Mouse (Mus musculus) erythroid progenitor cell, adult 5-6 weeks (primary cell): ENCODE results near the gene Pkm. TPM values are rescaled to one million over a fixed set of nuclear protein-coding genes. Genes with fewer than 3 reads are reported as not detected.

Source experiments
- ATAC-seq: replicated peaks from 2 replicates; pipeline ENCODE4 v1.8.0; 2016; ENCODE audit warnings: moderate number of reproducible peaks, mild to moderate bottlenecking, moderate TSS enrichment, inconsistent platforms; ENCODE audit not compliant: poor library complexity, low FRiP score, severe bottlenecking
- total RNA-seq, 2 experiments: library from RNA; stranded (forward) in 1 of 2; stranded (reverse) in 1 of 2; fragments of 150-400 nt in 1 of 2; fragments of 186-747, 209-891 nt in 1 of 2; gene quantifications; 2 replicates each; pipeline versions ENCODE4 v1.2.3 to v1.2.4; 2015 to 2017; ENCODE audit warnings: low replicate concordance in 2 of 2

The Pkm gene
- total RNA-seq, 2 experiments from 2014 or later = 26.4 to 81.4 TPM

- ATAC-seq = no peak
These were observed 8.6 kb downstream of the Pkm start for GRCm38 (mm10) chr9:59664664-59665256.

DNA sequence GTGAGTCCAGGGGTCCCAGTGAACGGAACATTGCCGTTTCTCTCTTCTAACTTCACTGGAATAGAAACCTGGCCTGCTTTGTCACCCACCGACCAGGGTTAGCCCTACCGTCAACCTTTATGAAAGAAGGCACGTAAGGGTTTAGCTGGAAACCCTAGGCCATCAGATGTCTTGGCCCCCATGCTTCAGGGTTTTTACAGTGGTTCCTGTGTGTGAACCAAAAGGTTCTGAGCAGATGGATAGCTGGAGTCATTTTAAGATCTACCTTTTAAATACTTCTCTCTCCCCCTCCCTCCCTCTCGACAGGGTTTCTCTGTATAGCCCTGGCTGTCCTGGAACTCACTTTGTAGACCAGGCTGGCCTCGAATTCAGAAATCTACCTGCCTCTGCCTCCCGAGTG lies 9.8 kb downstream of the Pkm start:
- ATAC-seq = no peak

- ATAC-seq = no peak
These were observed 10.6 kb downstream of the Pkm start for GRCm38 (mm10) chr9:59666813-59667212.

- ATAC-seq = no peak
These were observed 11.1 kb downstream of the Pkm start for GRCm38 (mm10) chr9:59667250-59667649.

- no peak for ATAC-seq
These were observed 11.7 kb downstream of the Pkm start for GRCm38 (mm10) chr9:59667904-59668303.

DNA sequence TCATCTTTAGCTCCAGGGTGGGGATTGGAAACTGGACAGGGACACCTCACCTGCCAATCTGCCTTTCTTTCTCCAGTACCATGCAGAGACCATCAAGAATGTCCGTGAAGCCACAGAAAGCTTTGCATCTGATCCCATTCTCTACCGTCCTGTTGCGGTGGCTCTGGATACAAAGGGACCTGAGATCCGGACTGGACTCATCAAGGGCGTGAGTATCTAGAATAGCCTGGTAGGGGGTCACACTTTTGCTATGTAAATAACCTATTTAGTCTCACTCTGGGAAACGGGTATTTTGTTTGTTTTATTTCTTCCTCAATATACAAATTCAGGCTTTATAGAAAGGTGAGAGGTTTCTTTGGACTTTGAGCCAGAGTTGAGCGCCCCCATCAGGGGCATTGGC lies 12.3 kb downstream of the Pkm start:
- no peak for ATAC-seq

DNA sequence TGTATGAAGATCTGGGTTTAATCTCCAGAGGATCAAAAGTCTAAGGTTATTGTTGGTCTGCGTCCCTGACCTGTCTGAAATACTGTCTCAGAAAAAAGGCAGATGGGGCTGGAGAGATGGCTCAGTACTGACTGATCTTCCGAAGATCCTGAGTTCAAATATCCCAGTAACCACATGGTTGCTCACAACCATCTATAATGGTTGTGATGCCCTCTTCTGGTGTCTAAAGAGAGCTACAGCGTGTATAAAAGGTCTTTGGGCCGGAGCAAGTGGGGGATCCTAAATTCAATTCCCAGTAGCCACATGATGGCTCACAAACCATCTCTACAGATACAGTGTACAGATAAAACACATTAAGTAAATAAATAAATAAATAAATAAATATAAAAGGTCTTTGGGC lies 13.0 kb downstream of the Pkm start:
- ATAC-seq = no peak

DNA sequence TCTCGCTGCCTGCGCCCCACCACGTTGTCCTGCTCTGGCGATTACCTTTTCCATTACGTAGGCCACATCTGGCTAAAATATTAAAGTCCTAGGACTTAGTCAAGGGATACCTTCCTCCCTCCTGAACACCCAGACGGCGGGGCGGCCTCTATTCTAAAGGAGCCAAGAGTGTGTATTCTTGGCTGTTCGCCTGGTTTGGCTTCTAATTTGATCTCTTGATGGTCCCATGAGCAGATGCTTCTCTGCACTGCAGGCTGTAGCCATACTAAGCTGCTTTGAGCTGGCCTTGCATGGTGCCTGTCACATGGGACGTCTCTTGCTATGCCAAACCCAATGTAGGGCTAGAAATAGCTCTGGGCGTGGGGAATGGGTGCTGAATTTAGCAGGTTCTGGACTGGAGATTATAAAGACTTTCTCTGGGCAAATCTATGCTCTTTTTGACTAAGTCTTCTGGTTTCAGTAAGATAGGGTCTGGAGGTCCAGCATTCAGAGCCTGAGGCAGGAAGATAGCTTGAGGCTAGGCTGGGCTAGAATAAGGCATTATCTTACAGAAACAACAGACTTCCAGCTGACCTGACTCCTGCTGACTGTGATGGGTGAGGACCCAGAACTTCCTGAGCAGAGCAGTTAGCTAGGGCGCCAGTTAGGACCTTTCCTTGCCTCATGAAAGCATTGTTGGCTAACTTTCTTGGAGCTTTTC lies 16.2 kb downstream of the Pkm start:
- no peak for ATAC-seq

GRCm38 (mm10) chr9:59673427-59673826 lies 17.3 kb downstream of the Pkm start:
- no peak for ATAC-seq

DNA sequence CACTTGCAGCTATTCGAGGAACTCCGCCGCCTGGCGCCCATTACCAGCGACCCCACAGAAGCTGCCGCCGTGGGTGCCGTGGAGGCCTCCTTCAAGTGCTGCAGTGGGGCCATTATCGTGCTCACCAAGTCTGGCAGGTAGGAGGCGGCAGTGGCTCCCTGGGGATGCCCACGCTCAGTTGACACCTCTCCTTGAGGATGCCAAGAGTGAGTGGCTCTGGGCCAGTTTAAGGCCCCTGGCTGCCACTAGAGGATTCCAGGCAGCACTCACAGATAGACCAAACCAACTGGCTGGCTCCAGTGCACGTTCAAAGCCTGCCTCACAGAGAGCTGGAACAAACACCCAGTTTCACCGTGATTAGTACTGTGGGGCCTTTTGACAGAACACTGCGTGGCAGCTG lies 19.4 kb downstream of the Pkm start:
- ATAC-seq = no peak

- ATAC-seq = no peak
These were observed 22.1 kb downstream of the Pkm start for GRCm38 (mm10) chr9:59678313-59678712.

DNA sequence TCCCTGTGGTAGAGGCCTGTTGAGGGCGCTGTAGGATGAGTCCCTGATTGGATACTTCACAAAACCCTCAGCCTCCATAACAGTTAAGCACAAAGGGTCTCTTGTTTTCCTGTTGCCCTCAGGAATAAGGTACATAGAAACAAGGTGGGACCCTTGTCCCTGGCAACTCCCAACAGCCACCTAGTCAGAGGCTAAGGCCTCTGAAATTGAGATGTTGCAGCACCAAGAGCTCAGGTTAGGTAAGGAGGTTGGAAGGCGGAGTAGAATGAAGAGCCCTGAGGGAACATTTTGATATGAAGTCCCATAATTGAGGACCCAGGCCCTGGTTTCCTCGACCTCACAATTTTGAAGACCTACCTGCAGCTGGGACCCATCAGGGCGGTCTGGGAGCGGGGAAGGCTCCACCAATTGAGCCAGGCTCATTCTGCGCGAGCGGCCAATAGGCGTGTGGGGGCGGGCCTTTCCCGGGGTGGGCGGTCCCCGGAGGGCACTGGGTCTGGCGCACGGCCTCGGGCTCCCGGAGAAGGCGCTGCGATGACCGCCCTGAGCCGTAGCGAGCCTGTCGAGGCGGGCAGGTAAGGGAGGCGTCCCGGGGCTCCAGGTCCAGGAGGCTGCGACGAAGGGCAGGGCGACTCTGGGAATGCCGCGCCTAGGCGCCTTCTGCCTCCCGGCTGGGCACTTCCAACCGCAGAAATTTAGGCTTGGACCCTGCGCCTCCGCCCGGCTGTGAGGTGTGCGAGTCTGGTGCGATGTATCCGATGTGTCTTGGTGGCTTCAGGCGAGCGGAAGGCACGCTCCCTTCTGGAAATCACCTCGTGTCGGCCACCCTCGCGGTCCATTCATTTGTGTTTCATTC lies 23.7 kb downstream of the Pkm start, which contains the start of gene Gramd2:
Gramd2 (plus strand) TSS at position 467 of the 856 bp plus-strand sequence.
- ATAC-seq = no peak

DNA sequence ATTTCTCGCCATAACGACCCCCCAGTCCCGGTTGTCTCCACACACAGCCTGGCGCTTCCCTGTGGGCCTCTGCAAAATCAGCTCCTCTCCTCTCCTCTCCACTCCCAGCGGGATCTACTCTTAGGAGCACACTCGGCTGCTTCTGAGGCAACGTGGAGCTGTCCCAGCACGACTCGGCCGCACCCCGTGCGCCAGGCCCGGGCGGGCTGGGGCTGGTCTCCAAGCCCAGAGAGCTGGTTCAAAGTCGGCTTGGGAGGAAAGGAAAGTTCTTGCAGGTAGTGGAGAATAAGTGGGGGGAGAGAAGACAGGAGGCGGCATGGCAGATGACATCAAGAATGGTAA lies 24.3 kb downstream of the Pkm start:
- ATAC-seq = no peak

DNA sequence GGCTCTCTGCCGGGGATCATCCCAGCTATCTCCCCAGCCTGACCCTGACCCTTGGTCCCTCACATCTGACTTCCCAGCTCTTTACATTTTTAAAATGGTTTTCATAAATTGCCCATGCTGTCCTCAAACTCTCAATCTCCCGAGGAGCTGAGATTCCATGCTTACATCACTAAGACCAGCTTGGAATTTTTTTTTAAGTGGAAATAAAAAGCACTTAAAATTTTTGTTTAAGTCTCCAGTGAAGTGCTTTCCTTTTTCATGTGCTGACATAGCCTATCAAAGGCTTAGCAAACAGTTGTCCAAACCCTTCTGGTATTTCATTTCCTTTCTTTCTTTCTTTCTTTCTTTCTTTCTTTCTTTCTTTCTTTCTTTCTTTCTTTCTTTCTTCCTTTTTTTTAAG lies 27.9 kb downstream of the Pkm start:
- no peak for ATAC-seq

GRCm38 (mm10) chr9:59687416-59688046 lies 31.4 kb downstream of the Pkm start:
- ATAC-seq = no peak

DNA sequence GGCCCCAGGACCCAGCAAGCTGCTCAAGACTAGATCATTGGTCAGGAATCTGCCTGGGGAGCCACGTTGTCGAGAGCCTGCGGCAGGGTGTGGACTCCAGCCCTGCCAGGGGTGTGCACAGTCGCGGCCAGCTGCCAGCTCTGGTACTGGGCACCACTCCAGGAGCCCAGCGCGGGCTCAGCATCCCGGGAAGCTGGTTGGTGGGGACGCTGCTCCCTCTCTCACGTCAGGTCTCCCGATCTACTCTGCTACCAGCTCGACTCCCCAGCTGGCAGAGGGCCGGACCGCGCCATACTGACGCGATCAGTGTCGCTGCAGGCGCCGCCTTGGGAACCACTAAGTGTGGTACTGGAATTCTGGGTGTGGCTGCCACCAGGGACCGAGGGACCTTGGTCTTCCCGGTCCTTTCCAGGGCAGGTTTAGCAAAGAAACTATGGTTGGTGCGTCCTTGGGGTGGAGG lies 35.5 kb downstream of the Pkm start:
- ATAC-seq = no peak

DNA sequence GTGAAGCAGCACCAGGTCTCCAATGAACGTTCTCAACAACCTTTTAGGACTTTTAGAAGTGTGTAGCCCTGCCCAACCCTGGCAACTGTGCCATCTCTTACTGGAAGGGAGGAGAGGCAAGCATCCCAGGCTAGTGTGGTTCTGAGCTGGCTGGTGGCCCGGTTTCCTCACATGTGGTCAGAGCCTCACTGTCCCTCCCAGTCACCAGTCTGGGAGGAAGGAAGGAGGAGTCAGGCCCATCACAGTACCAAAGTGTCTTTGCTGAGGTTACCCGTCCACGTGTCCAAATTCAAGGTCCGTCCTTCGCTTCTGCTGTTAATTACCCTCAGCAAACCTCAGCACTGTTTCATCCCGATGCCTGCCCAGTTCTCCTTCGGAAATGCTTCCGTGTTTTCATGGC lies 36.0 kb downstream of the Pkm start:
- no peak for ATAC-seq

DNA sequence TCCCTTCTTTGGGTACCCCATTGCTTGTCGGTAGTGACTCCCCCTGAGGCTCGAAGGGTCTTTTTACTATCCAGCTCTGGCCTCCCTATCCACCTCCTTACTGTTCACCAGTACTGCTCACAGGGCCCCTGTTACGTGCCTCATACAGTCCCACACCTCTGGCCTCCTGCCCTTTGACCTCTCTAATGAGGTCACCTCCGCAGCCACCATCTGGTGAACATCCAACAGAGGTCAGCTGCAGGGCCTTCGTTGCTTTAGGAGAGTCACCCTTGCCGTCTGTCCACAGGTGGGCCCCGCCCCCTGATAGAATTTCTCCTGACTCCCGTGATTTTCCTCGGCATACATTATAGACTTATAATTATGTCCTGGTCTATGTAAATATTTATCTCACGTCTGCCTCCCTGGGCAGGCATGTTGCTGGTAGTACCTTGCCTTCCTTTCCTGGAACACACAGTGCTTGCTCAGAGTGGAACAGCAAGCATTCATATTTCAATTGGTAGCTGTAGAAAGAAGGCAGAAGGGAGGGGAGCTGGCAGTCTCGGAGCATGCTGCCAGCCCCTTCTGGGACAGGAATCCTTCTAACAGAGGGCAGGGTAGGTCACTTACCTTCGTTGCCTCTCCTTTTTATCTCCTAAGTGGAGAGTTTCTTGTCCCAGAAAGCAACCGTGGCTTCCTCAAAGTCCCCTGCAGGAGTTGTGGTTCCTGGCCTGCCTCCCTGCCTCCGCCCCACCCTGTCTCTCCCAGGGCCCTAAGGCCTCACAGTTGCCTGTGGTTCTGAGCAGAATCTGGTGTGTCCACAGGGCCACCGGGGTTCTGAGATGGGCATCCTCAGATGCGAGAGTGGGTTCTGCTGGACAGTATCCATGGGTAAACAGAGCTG lies 38.6 kb downstream of the Pkm start:
- ATAC-seq = no peak

DNA sequence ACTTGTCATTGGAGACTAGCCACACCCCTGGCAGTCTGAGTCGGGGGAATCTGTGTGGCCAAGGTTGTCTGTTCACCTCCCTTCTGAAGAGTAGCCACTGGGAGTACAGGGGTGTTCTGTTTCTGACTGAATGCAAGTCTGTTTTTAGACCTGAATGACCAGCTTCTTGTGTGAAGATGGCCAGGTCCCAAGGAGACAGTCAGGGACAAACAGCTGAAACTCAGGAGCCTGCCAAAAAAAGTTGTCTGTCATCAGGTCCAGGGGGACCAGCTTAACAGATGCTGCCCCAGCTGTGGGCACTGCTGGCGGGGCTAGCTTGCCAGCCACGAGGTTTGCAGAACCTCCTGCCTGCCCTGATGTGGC lies 39.3 kb downstream of the Pkm start:
- no peak for ATAC-seq

GRCm38 (mm10) chr9:59696381-59696780 lies 40.2 kb downstream of the Pkm start:
- no peak for ATAC-seq
